Mouse (Mus musculus): Measurements from ENCODE around the gene Actn1. TPM values are rescaled to one million over a fixed set of nuclear protein-coding genes. Genes with fewer than 3 reads are reported as not detected.

Actn1 gene
- polyA plus RNA-seq, 1 experiment from 2014 or later: 51.2 TPM

GRCm38 (mm10) chr12:80226101-80226500 lies 34.1 kb downstream of the Actn1 start:
- H3K27me3 ChIP-seq (ENCODE audit: control insufficient read depth, insufficient read depth, low read length): no peaks in the 10 kb centered on the region
- H3K4me3 ChIP-seq (replicated peaks; ENCODE audit: low read length): no peak overlapping the region
- H3K27ac ChIP-seq (ENCODE audit: low read length): no peak overlapping the region
- 62% methylated on average over 2 of the region's 2 CpGs for WGBS
- peaks cover 93% of the 10 kb centered on the region for H3K4me1 ChIP-seq (ENCODE audit: control insufficient read depth, insufficient read depth, low read length)
- H3K9ac ChIP-seq (ENCODE audit: low read length): no peak overlapping the region
- no peak for ATAC-seq (ENCODE audit: insufficient read depth, low FRiP score)
- no peak overlapping the region for H3K4me2 ChIP-seq (ENCODE audit: low read depth, low read length)
- no peaks in the 10 kb centered on the region for H3K9me3 ChIP-seq (replicated peaks; ENCODE audit: control insufficient read depth, low read length)
- no peaks in the 10 kb centered on the region for H3K36me3 ChIP-seq (ENCODE audit: control insufficient read depth, insufficient read depth, low read length)

GRCm38 (mm10) chr12:80224241-80224731 lies 35.9 kb downstream of the Actn1 start:
- 47% methylated on average over 8 of the region's 8 CpGs for WGBS

GRCm38 (mm10) chr12:80223511-80223910 lies 36.7 kb downstream of the Actn1 start:
- H3K4me3 ChIP-seq (replicated peaks; ENCODE audit: low read length): no peak overlapping the region
- 34% methylated on average over 8 of the region's 8 CpGs for WGBS
- H3K36me3 ChIP-seq (ENCODE audit: control insufficient read depth, insufficient read depth, low read length): no peaks in the 10 kb centered on the region
- peak overlapping the region; percentile 10; the same call in 1 of the 2 replicates for H3K4me2 ChIP-seq (ENCODE audit: low read depth, low read length)
- ATAC-seq (ENCODE audit: insufficient read depth, low FRiP score): peak; percentile 48; the same call in 1 of the 2 replicates
- peaks cover 90% of the 10 kb centered on the region for H3K4me1 ChIP-seq (ENCODE audit: control insufficient read depth, insufficient read depth, low read length)
- H3K9me3 ChIP-seq (replicated peaks; ENCODE audit: control insufficient read depth, low read length): no peaks in the 10 kb centered on the region
- no peaks in the 10 kb centered on the region for H3K27me3 ChIP-seq (ENCODE audit: control insufficient read depth, insufficient read depth, low read length)
- no peak overlapping the region for H3K9ac ChIP-seq (ENCODE audit: low read length)
- H3K27ac ChIP-seq (ENCODE audit: low read length): peak overlapping the region; percentile 48; the same call in 1 of the 2 replicates

More at GRCm38 (mm10) chr12:80224241-80224731, 35.9 kb downstream of the Actn1 start:
- Histone ChIP-seq H3K4me2 (ENCODE audit: low read depth, low read length) (0 out of 2 replicates have a peak overlapping the region, but pooled peaks have one; percentile 10), H3K9me3 (replicated peaks; ENCODE audit: control insufficient read depth, low read length) (no peaks in the 10 kb centered on the region), H3K36me3 (ENCODE audit: control insufficient read depth, insufficient read depth, low read length) (no peaks in the 10 kb centered on the region), H3K4me1 (ENCODE audit: control insufficient read depth, insufficient read depth, low read length) (peaks cover 90% of the 10 kb centered on the region), H3K27me3 (ENCODE audit: control insufficient read depth, insufficient read depth, low read length) (no peaks in the 10 kb centered on the region), H3K27ac (ENCODE audit: low read length) (peak overlapping the region; percentile 48; the same call in 1 of the 2 replicates), H3K9ac (ENCODE audit: low read length) (no peak overlapping the region), H3K4me3 (replicated peaks; ENCODE audit: low read length) (no peak overlapping the region)
- ATAC-seq (ENCODE audit: insufficient read depth, low FRiP score): peak; percentile 22; the same call in 1 of the 2 replicates

GRCm38 (mm10) chr12:80222473-80222872 lies 37.7 kb downstream of the Actn1 start:
- no peak for ATAC-seq (ENCODE audit: insufficient read depth, low FRiP score)
- Histone ChIP-seq H3K4me1 (ENCODE audit: control insufficient read depth, insufficient read depth, low read length) (peaks cover 90% of the 10 kb centered on the region), H3K27me3 (ENCODE audit: control insufficient read depth, insufficient read depth, low read length) (no peaks in the 10 kb centered on the region), H3K4me3 (replicated peaks; ENCODE audit: low read length) (no peak overlapping the region), H3K36me3 (ENCODE audit: control insufficient read depth, insufficient read depth, low read length) (no peaks in the 10 kb centered on the region), H3K9ac (ENCODE audit: low read length) (0 out of 2 replicates have a peak overlapping the region, but pooled peaks have one; percentile 11), H3K9me3 (replicated peaks; ENCODE audit: control insufficient read depth, low read length) (no peaks in the 10 kb centered on the region), H3K4me2 (ENCODE audit: low read depth, low read length) (no peak overlapping the region), H3K27ac (ENCODE audit: low read length) (no peak overlapping the region; the same call in 1 of the 2 replicates)
- 78% methylated on average over 3 of the region's 3 CpGs for WGBS

GRCm38 (mm10) chr12:80220260-80221038 lies 39.7 kb downstream of the Actn1 start:
- peaks cover 92% of the 10 kb centered on the region for H3K4me1 ChIP-seq (ENCODE audit: control insufficient read depth, insufficient read depth, low read length)
- H3K27ac ChIP-seq (ENCODE audit: low read length): peak overlapping the region; percentile 77
- H3K4me2 ChIP-seq (ENCODE audit: low read depth, low read length): no peak overlapping the region
- no peaks in the 10 kb centered on the region for H3K36me3 ChIP-seq (ENCODE audit: control insufficient read depth, insufficient read depth, low read length)
- H3K9me3 ChIP-seq (replicated peaks; ENCODE audit: control insufficient read depth, low read length): no peaks in the 10 kb centered on the region
- no peak for ATAC-seq (ENCODE audit: insufficient read depth, low FRiP score)
- no peak overlapping the region for H3K9ac ChIP-seq (ENCODE audit: low read length)
- WGBS: 59% methylated on average over 14 of the region's 14 CpGs
- H3K27me3 ChIP-seq (ENCODE audit: control insufficient read depth, insufficient read depth, low read length): no peaks in the 10 kb centered on the region
- H3K4me3 ChIP-seq (replicated peaks; ENCODE audit: low read length): no peak overlapping the region

- WGBS: 47% methylated on average over 3 of the region's 3 CpGs
- peak overlapping the region; percentile 38; the same call in 1 of the 2 replicates for H3K9ac ChIP-seq (ENCODE audit: low read length)
- H3K4me2 ChIP-seq (ENCODE audit: low read depth, low read length): no peak overlapping the region
Measured at GRCm38 (mm10) chr12:80218784-80219183, 41.4 kb downstream of the Actn1 start.

GRCm38 (mm10) chr12:80218045-80218611 lies 42.0 kb downstream of the Actn1 start:
- Histone ChIP-seq H3K27me3 (ENCODE audit: control insufficient read depth, insufficient read depth, low read length) (no peaks in the 10 kb centered on the region), H3K9ac (ENCODE audit: low read length) (peak overlapping the region; percentile 38; the same call in 1 of the 2 replicates), H3K4me2 (ENCODE audit: low read depth, low read length) (no peak overlapping the region; the same call in 1 of the 2 replicates), H3K4me1 (ENCODE audit: control insufficient read depth, insufficient read depth, low read length) (peaks cover 85% of the 10 kb centered on the region), H3K4me3 (replicated peaks; ENCODE audit: low read length) (no peak overlapping the region), H3K9me3 (replicated peaks; ENCODE audit: control insufficient read depth, low read length) (no peaks in the 10 kb centered on the region), H3K27ac (ENCODE audit: low read length) (peak overlapping the region; percentile 92), H3K36me3 (ENCODE audit: control insufficient read depth, insufficient read depth, low read length) (no peaks in the 10 kb centered on the region)
- ATAC-seq (ENCODE audit: insufficient read depth, low FRiP score): peak; percentile 20; the same call in 1 of the 2 replicates
- WGBS: 52% methylated on average over 4 of the region's 4 CpGs

More at GRCm38 (mm10) chr12:80218784-80219183, 41.4 kb downstream of the Actn1 start:
- no peaks in the 10 kb centered on the region for H3K36me3 ChIP-seq (ENCODE audit: control insufficient read depth, insufficient read depth, low read length)
- peaks cover 85% of the 10 kb centered on the region for H3K4me1 ChIP-seq (ENCODE audit: control insufficient read depth, insufficient read depth, low read length)
- no peaks in the 10 kb centered on the region for H3K9me3 ChIP-seq (replicated peaks; ENCODE audit: control insufficient read depth, low read length)
- H3K27ac ChIP-seq (ENCODE audit: low read length): peak overlapping the region; percentile 92
- no peaks in the 10 kb centered on the region for H3K27me3 ChIP-seq (ENCODE audit: control insufficient read depth, insufficient read depth, low read length)
- ATAC-seq (ENCODE audit: insufficient read depth, low FRiP score): peak; percentile 22
- no peak overlapping the region for H3K4me3 ChIP-seq (replicated peaks; ENCODE audit: low read length)

- peaks cover 82% of the 10 kb centered on the region for H3K4me1 ChIP-seq (ENCODE audit: control insufficient read depth, insufficient read depth, low read length)
Measured at GRCm38 (mm10) chr12:80217049-80217448, 43.1 kb downstream of the Actn1 start.

More at GRCm38 (mm10) chr12:80217049-80217448, 43.1 kb downstream of the Actn1 start:
- H3K36me3 ChIP-seq (ENCODE audit: control insufficient read depth, insufficient read depth, low read length): no peaks in the 10 kb centered on the region
- H3K9ac ChIP-seq (ENCODE audit: low read length): no peak overlapping the region
- no peak overlapping the region for H3K4me2 ChIP-seq (ENCODE audit: low read depth, low read length)
- peak overlapping the region; percentile 92 for H3K27ac ChIP-seq (ENCODE audit: low read length)
- no peaks in the 10 kb centered on the region for H3K9me3 ChIP-seq (replicated peaks; ENCODE audit: control insufficient read depth, low read length)
- ATAC-seq (ENCODE audit: insufficient read depth, low FRiP score): no peak
- H3K27me3 ChIP-seq (ENCODE audit: control insufficient read depth, insufficient read depth, low read length): no peaks in the 10 kb centered on the region
- H3K4me3 ChIP-seq (replicated peaks; ENCODE audit: low read length): no peak overlapping the region
- 48% methylated on average over 3 of the region's 3 CpGs for WGBS

Data from stomach, embryonic 16.5 days (tissue).